Mouse (Mus musculus): ENCODE results near the gene Pecr. TPM values are rescaled to one million over a fixed set of nuclear protein-coding genes. Genes with fewer than 3 reads are reported as not detected.
"Not testable (repeated sequence)": the region's sequence is repeated elsewhere in the genome, so short reads cannot be mapped to it uniquely, and the experiment has no call there.

Gene Pecr
- total RNA-seq, 1 experiment from 2014 or later = 17.4 TPM

- ATAC-seq (replicated peaks; ENCODE audit: low read depth, poor library complexity, severe bottlenecking) = no peak
Observed at GRCm38 (mm10) chr1:72290896-72291295, 6.8 kb upstream of the Pecr start.

GRCm38 (mm10) chr1:72288527-72289150 is 4.5 kb upstream of the Pecr start:
- no peak for ATAC-seq (replicated peaks; ENCODE audit: low read depth, poor library complexity, severe bottlenecking)

GRCm38 (mm10) chr1:72287893-72288292 is 3.8 kb upstream of the Pecr start:
- ATAC-seq (replicated peaks; ENCODE audit: low read depth, poor library complexity, severe bottlenecking) = no peak

GRCm38 (mm10) chr1:72286904-72287303 is 2.8 kb upstream of the Pecr start:
- ATAC-seq (replicated peaks; ENCODE audit: low read depth, poor library complexity, severe bottlenecking) = no peak

- ATAC-seq (replicated peaks; ENCODE audit: low read depth, poor library complexity, severe bottlenecking) = no peak
Observed at GRCm38 (mm10) chr1:72284539-72284938, 425 bp upstream of the Pecr start.

GRCm38 (mm10) chr1:72282604-72283003 is 1.5 kb downstream of the Pecr start:
- ATAC-seq (replicated peaks; ENCODE audit: low read depth, poor library complexity, severe bottlenecking) = no peak

GRCm38 (mm10) chr1:72278085-72278484 is 6.0 kb downstream of the Pecr start:
- ATAC-seq (replicated peaks; ENCODE audit: low read depth, poor library complexity, severe bottlenecking) = no peak

- ATAC-seq (replicated peaks; ENCODE audit: low read depth, poor library complexity, severe bottlenecking) = no peak
Observed at GRCm38 (mm10) chr1:72263099-72263498, 21.0 kb downstream of the Pecr start.

GRCm38 (mm10) chr1:72256381-72257256 is 27.5 kb downstream of the Pecr start:
- no peak for ATAC-seq (replicated peaks; ENCODE audit: low read depth, poor library complexity, severe bottlenecking)

- no peak for ATAC-seq (replicated peaks; ENCODE audit: low read depth, poor library complexity, severe bottlenecking)
Observed at GRCm38 (mm10) chr1:72255854-72256175, 28.3 kb downstream of the Pecr start.

GRCm38 (mm10) chr1:72255062-72255853 is 28.9 kb downstream of the Pecr start:
- peak; percentile 80 for ATAC-seq (replicated peaks; ENCODE audit: low read depth, poor library complexity, severe bottlenecking)

GRCm38 (mm10) chr1:72254545-72255061 is 29.5 kb downstream of the Pecr start:
- peak; percentile 75 for ATAC-seq (replicated peaks; ENCODE audit: low read depth, poor library complexity, severe bottlenecking)

- no peak for ATAC-seq (replicated peaks; ENCODE audit: low read depth, poor library complexity, severe bottlenecking)
Observed at GRCm38 (mm10) chr1:72253881-72254491, 30.1 kb downstream of the Pecr start.

GRCm38 (mm10) chr1:72251806-72252205 is 32.3 kb downstream of the Pecr start:
- no peak for ATAC-seq (replicated peaks; ENCODE audit: low read depth, poor library complexity, severe bottlenecking)

- not testable (repeated sequence) for ATAC-seq (replicated peaks; ENCODE audit: low read depth, poor library complexity, severe bottlenecking)
Observed at GRCm38 (mm10) chr1:72248226-72248737, 35.8 kb downstream of the Pecr start.

- ATAC-seq (replicated peaks; ENCODE audit: low read depth, poor library complexity, severe bottlenecking) = peak; percentile 77
Observed at GRCm38 (mm10) chr1:72244317-72245036, 39.6 kb downstream of the Pecr start.

- ATAC-seq (replicated peaks; ENCODE audit: low read depth, poor library complexity, severe bottlenecking) = peak; percentile 90
Observed at GRCm38 (mm10) chr1:72243656-72244316, 40.3 kb downstream of the Pecr start.

- ATAC-seq (replicated peaks; ENCODE audit: low read depth, poor library complexity, severe bottlenecking) = no peak
Observed at GRCm38 (mm10) chr1:72242581-72243143, 41.5 kb downstream of the Pecr start.

Measured in common myeloid progenitor, adult 5-6 weeks (primary cell).